Mouse (Mus musculus) forebrain, embryonic 12.5 days (tissue): Measurements from ENCODE around the gene Ahnak2. TPM values are rescaled to one million over a fixed set of nuclear protein-coding genes. Genes with fewer than 3 reads are reported as not detected.

Experiments used
- ATAC-seq: fragments of 200-750 bp; cut with Nextera tagmentation; 2 replicates; pipeline ENCODE4 v1.8.0; 2017; ENCODE audit warnings: moderate TSS enrichment; ENCODE audit not compliant: low FRiP score
- H3K27ac ChIP-seq: fragments of 300-500 bp; sonication (generic); 2 replicates; pipeline ENCODE4 v1.5.1; 2016; ENCODE audit warnings: mild to moderate bottlenecking
- H3K27me3 ChIP-seq: fragments of 300-500 bp; sonication (generic); 2 replicates; pipeline ENCODE4 v1.6.1; 2016; ENCODE audit warnings: mild to moderate bottlenecking
- H3K36me3 ChIP-seq: fragments of 300-500 bp; sonication (generic); replicated peaks from 2 replicates; pipeline ENCODE4 v1.6.1; 2016; ENCODE audit warnings: mild to moderate bottlenecking
- H3K4me1 ChIP-seq: fragments of 300-500 bp; sonication (generic); 2 replicates; pipeline ENCODE4 v1.6.1; 2016
- H3K4me2 ChIP-seq: fragments of 300-500 bp; sonication (generic); 2 replicates; pipeline ENCODE4 v1.6.1; 2016; ENCODE audit warnings: mild to moderate bottlenecking, moderate library complexity
- H3K4me3 ChIP-seq: fragments of 300-500 bp; sonication (generic); replicated peaks from 2 replicates; pipeline ENCODE4 v1.5.1; 2016; ENCODE audit warnings: mild to moderate bottlenecking
- H3K9ac ChIP-seq: fragments of 300-500 bp; sonication (generic); 2 replicates; pipeline ENCODE4 v1.6.1; 2016; ENCODE audit warnings: mild to moderate bottlenecking
- H3K9me3 ChIP-seq: fragments of 300-500 bp; sonication (generic); 2 replicates; pipeline ENCODE4 v1.6.1; 2016
- WGBS: fragments of 180-500 bp; shearing (Covaris S2); methylation state at CpG from one replicate; pipeline ENCODE4 v1.1.7; 2016; 5-methylcytosine and 5-hydroxymethylcytosine counted together
- polyA plus RNA-seq: library from polyadenylated mRNA; unstranded; fragments of >200 nt; fragmentation: Nextera tagmentation; extraction: Ambion mirVana; gene quantifications from 2 replicates; pipeline ENCODE4 v1.2.1, GENCODE M21; 2016

Ahnak2 gene
- polyA plus RNA-seq, 1 experiment from 2014 or later: 0.19 TPM

GRCm38 (mm10) chr12:112745716-112746115 lies 56.7 kb downstream of the Ahnak2 start:
- 92% methylated on average over 10 of the region's 10 CpGs for WGBS
- ATAC-seq: no peak
- Histone ChIP-seq H3K4me2 (no peak overlapping the region), H3K9me3 (no peaks in the 10 kb centered on the region), H3K9ac (no peak overlapping the region), H3K27ac (no peak overlapping the region), H3K4me3 (no peak overlapping the region), H3K4me1 (peaks cover 22% of the 10 kb centered on the region), H3K36me3 (peaks cover 18% of the 10 kb centered on the region), H3K27me3 (no peaks in the 10 kb centered on the region)

GRCm38 (mm10) chr12:112744891-112745580 lies 57.4 kb downstream of the Ahnak2 start:
- H3K27me3 ChIP-seq: no peaks in the 10 kb centered on the region
- no peak overlapping the region for H3K9ac ChIP-seq
- no peak overlapping the region for H3K27ac ChIP-seq
- no peak overlapping the region for H3K4me3 ChIP-seq
- no peak for ATAC-seq
- H3K4me1 ChIP-seq: peaks cover 22% of the 10 kb centered on the region
- 90% methylated on average over 10 of the region's 10 CpGs for WGBS
- H3K4me2 ChIP-seq: no peak overlapping the region
- H3K9me3 ChIP-seq: no peaks in the 10 kb centered on the region
- peaks cover 24% of the 10 kb centered on the region for H3K36me3 ChIP-seq

- H3K4me2 ChIP-seq: no peak overlapping the region
- 89% methylated on average over 11 of the region's 11 CpGs for WGBS
- H3K9me3 ChIP-seq: no peaks in the 10 kb centered on the region
- peaks cover 22% of the 10 kb centered on the region for H3K4me1 ChIP-seq
- H3K36me3 ChIP-seq: peaks cover 30% of the 10 kb centered on the region
- no peak for ATAC-seq
- H3K4me3 ChIP-seq: no peak overlapping the region
- H3K9ac ChIP-seq: no peak overlapping the region
- no peak overlapping the region for H3K27ac ChIP-seq
- H3K27me3 ChIP-seq: no peaks in the 10 kb centered on the region
Measured at GRCm38 (mm10) chr12:112744211-112744610, 58.2 kb downstream of the Ahnak2 start.

- 61% methylated on average over 25 of the region's 25 CpGs for WGBS
Measured at GRCm38 (mm10) chr12:112743168-112743975, 59.1 kb downstream of the Ahnak2 start.

GRCm38 (mm10) chr12:112742768-112743167 lies 59.7 kb downstream of the Ahnak2 start:
- Histone ChIP-seq H3K4me2 (no peak overlapping the region), H3K4me3 (no peak overlapping the region), H3K27me3 (no peaks in the 10 kb centered on the region), H3K36me3 (peaks cover 45% of the 10 kb centered on the region), H3K4me1 (peaks cover 19% of the 10 kb centered on the region), H3K9ac (no peak overlapping the region), H3K27ac (no peak overlapping the region), H3K9me3 (no peaks in the 10 kb centered on the region)
- no peak for ATAC-seq
- 69% methylated on average over 6 of the region's 6 CpGs for WGBS

More at GRCm38 (mm10) chr12:112743168-112743975, 59.1 kb downstream of the Ahnak2 start:
- Histone ChIP-seq H3K4me1 (peaks cover 19% of the 10 kb centered on the region), H3K4me3 (no peak overlapping the region), H3K27ac (no peak overlapping the region), H3K9me3 (no peaks in the 10 kb centered on the region), H3K27me3 (no peaks in the 10 kb centered on the region), H3K9ac (no peak overlapping the region), H3K36me3 (peaks cover 39% of the 10 kb centered on the region), H3K4me2 (no peak overlapping the region)
- ATAC-seq: peak; percentile 64

- Histone ChIP-seq H3K27ac (no peak overlapping the region), H3K36me3 (peaks cover 64% of the 10 kb centered on the region), H3K27me3 (no peaks in the 10 kb centered on the region), H3K4me1 (0 out of 2 replicates have a peak, but pooled peaks cover 5% of the 10 kb centered on the region), H3K9me3 (no peaks in the 10 kb centered on the region), H3K4me3 (no peak overlapping the region), H3K9ac (no peak overlapping the region), H3K4me2 (no peak overlapping the region)
- 93% methylated on average over 24 of the region's 24 CpGs for WGBS
- ATAC-seq: no peak
Measured at GRCm38 (mm10) chr12:112739023-112739568, 63.4 kb downstream of the Ahnak2 start.

- no peak overlapping the region for H3K27ac ChIP-seq
- H3K9me3 ChIP-seq: no peaks in the 10 kb centered on the region
- H3K36me3 ChIP-seq: peaks cover 65% of the 10 kb centered on the region
- no peaks in the 10 kb centered on the region for H3K27me3 ChIP-seq
- H3K4me3 ChIP-seq: no peak overlapping the region
- H3K9ac ChIP-seq: no peak overlapping the region
- no peak for ATAC-seq
- 0 out of 2 replicates have a peak, but pooled peaks cover 5% of the 10 kb centered on the region for H3K4me1 ChIP-seq
- no peak overlapping the region for H3K4me2 ChIP-seq
- 93% methylated on average over 31 of the region's 31 CpGs for WGBS
Measured at GRCm38 (mm10) chr12:112738281-112739022, 64.0 kb downstream of the Ahnak2 start.

- Histone ChIP-seq H3K9ac (no peak overlapping the region), H3K27me3 (no peaks in the 10 kb centered on the region), H3K9me3 (no peaks in the 10 kb centered on the region), H3K4me1 (no peaks in the 10 kb centered on the region), H3K36me3 (peaks cover 72% of the 10 kb centered on the region), H3K4me3 (no peak overlapping the region), H3K27ac (no peak overlapping the region), H3K4me2 (no peak overlapping the region)
- no peak for ATAC-seq
- 93% methylated on average over 14 of the region's 14 CpGs for WGBS
Measured at GRCm38 (mm10) chr12:112737761-112738160, 64.7 kb downstream of the Ahnak2 start.

GRCm38 (mm10) chr12:112737081-112737480 lies 65.4 kb downstream of the Ahnak2 start:
- ATAC-seq: no peak
- Histone ChIP-seq H3K9ac (no peak overlapping the region), H3K4me2 (no peak overlapping the region), H3K9me3 (no peaks in the 10 kb centered on the region), H3K27me3 (no peaks in the 10 kb centered on the region), H3K4me1 (no peaks in the 10 kb centered on the region), H3K4me3 (no peak overlapping the region), H3K36me3 (peaks cover 78% of the 10 kb centered on the region), H3K27ac (no peak overlapping the region)
- 93% methylated on average over 7 of the region's 7 CpGs for WGBS

- WGBS: 91% methylated on average over 10 of the region's 10 CpGs
- no peaks in the 10 kb centered on the region for H3K9me3 ChIP-seq
- no peak for ATAC-seq
- H3K4me2 ChIP-seq: no peak overlapping the region
- H3K9ac ChIP-seq: no peak overlapping the region
- no peak overlapping the region for H3K27ac ChIP-seq
- peaks cover 81% of the 10 kb centered on the region for H3K36me3 ChIP-seq
- no peaks in the 10 kb centered on the region for H3K4me1 ChIP-seq
- no peaks in the 10 kb centered on the region for H3K27me3 ChIP-seq
- H3K4me3 ChIP-seq: no peak overlapping the region
Measured at GRCm38 (mm10) chr12:112736636-112736925, 65.9 kb downstream of the Ahnak2 start.

- no peak overlapping the region for H3K27ac ChIP-seq
- H3K4me1 ChIP-seq: no peaks in the 10 kb centered on the region
- no peaks in the 10 kb centered on the region for H3K9me3 ChIP-seq
- H3K27me3 ChIP-seq: no peaks in the 10 kb centered on the region
- H3K36me3 ChIP-seq: peaks cover 85% of the 10 kb centered on the region
- WGBS: 87% methylated on average over 29 of the region's 29 CpGs
- H3K4me2 ChIP-seq: no peak overlapping the region
- no peak overlapping the region for H3K4me3 ChIP-seq
- H3K9ac ChIP-seq: no peak overlapping the region
- no peak for ATAC-seq
Measured at GRCm38 (mm10) chr12:112735896-112736635, 66.4 kb downstream of the Ahnak2 start.
